Mouse (Mus musculus) limb, embryonic 12.5 days (tissue): ENCODE results near the gene Zfp385c. TPM values are rescaled to one million over a fixed set of nuclear protein-coding genes. Genes with fewer than 3 reads are reported as not detected.

ENCODE experiments used
- ATAC-seq: fragments of 200-750 bp; cut with Nextera tagmentation; 2 replicates; pipeline ENCODE4 v1.8.0; 2017; ENCODE audit warnings: low read depth, moderate TSS enrichment; ENCODE audit not compliant: insufficient number of reproducible peaks, insufficient read depth, low FRiP score, low TSS enrichment
- H3K27ac ChIP-seq: fragments of 300-500 bp; sonication (generic); 2 replicates; pipeline ENCODE4 v1.5.1; 2016; ENCODE audit warnings: mild to moderate bottlenecking, moderate library complexity
- H3K27me3 ChIP-seq: fragments of 300-500 bp; sonication (generic); 2 replicates; pipeline ENCODE4 v1.6.1; 2016; ENCODE audit warnings: mild to moderate bottlenecking, moderate library complexity
- H3K36me3 ChIP-seq: fragments of 300-500 bp; sonication (generic); 2 replicates; pipeline ENCODE4 v1.6.1; 2016; ENCODE audit warnings: mild to moderate bottlenecking, moderate library complexity
- H3K4me1 ChIP-seq: fragments of 300-500 bp; sonication (generic); replicated peaks from 2 replicates; pipeline ENCODE4 v1.6.1; 2016
- H3K4me2 ChIP-seq: fragments of 300-500 bp; sonication (generic); 2 replicates; pipeline ENCODE4 v1.6.1; 2016; ENCODE audit warnings: mild to moderate bottlenecking, moderate library complexity
- H3K4me3 ChIP-seq: fragments of 300-500 bp; sonication (generic); replicated peaks from 2 replicates; pipeline ENCODE4 v1.5.1; 2016; ENCODE audit warnings: mild to moderate bottlenecking
- H3K9ac ChIP-seq: fragments of 300-500 bp; sonication (generic); replicated peaks from 2 replicates; pipeline ENCODE4 v1.6.1; 2016; ENCODE audit warnings: mild to moderate bottlenecking, moderate library complexity
- H3K9me3 ChIP-seq: fragments of 300-500 bp; sonication (generic); 2 replicates; pipeline ENCODE4 v1.6.1; 2016; ENCODE audit warnings: mild to moderate bottlenecking, moderate library complexity
- whole genome bisulfite sequencing: fragments of 180-500 bp; shearing (Covaris S2); methylation state at CpG from one replicate; pipeline ENCODE4 v1.1.7; 2016; 5-methylcytosine and 5-hydroxymethylcytosine counted together
- polyA plus RNA-seq: library from polyadenylated mRNA; unstranded; fragments of >200 nt; fragmentation: Nextera tagmentation; extraction: Ambion mirVana; gene quantifications from 2 replicates; pipeline ENCODE4 v1.2.1, GENCODE M21; 2016

Zfp385c gene
- polyA plus RNA-seq, 1 experiment from 2014 or later = 0.70 TPM

GRCm38 (mm10) chr11:100703851-100704531 lies 11.7 kb upstream of the Zfp385c start, which contains the start of gene Dhx58:
Gene Dhx58 (minus strand): TSS chr11:100704271.
- Histone ChIP-seq H3K4me1 (peaks cover 13% of the 10 kb centered on the region; the same call in 1 of the 2 replicates), H3K27ac (no peak within 1 kb of the TSS), H3K27me3 (0 out of 2 replicates have a peak, but pooled peaks cover 7% of the 10 kb centered on the region), H3K9ac (no peak within 1 kb of the TSS), H3K4me3 (no peak within 1 kb of the TSS), H3K4me2 (no peak within 1 kb of the TSS), H3K9me3 (no peaks in the 10 kb centered on the region), H3K36me3 (peaks cover 48% of the 10 kb centered on the region)
- 68% methylated on average over 7 of the region's 7 CpGs for WGBS
- no peak for ATAC-seq

GRCm38 (mm10) chr11:100703366-100703765 lies 11.1 kb upstream of the Zfp385c start:
- H3K4me3 ChIP-seq = no peak overlapping the region
- no peaks in the 10 kb centered on the region for H3K9me3 ChIP-seq
- no peak overlapping the region for H3K9ac ChIP-seq
- 0 out of 2 replicates have a peak, but pooled peaks cover 7% of the 10 kb centered on the region for H3K27me3 ChIP-seq
- ATAC-seq = no peak
- H3K4me2 ChIP-seq = no peak overlapping the region
- H3K36me3 ChIP-seq = peaks cover 42% of the 10 kb centered on the region
- H3K27ac ChIP-seq = no peak overlapping the region
- peaks cover 13% of the 10 kb centered on the region; the same call in 1 of the 2 replicates for H3K4me1 ChIP-seq
- 71% methylated on average over 11 of the region's 11 CpGs for WGBS

DNA sequence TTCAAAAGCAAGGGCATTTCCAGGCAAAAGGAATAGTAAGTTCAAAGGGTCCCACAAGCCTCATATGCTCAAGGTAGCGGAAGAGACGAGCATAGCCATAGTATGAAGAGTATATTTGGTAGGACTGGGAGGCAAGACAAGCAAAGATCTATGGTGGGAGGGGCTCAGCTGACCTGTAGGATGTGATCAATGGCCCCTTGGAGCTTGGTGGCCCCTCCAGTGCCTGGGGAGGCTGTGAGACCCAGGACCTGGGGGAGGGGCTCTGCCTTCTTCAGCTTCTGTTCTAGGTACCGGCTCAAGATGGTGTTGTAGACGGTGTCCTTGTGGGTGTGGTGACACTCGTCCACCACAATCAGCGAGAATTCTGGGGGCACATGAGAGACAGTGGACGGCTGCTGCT lies 10.7 kb upstream of the Zfp385c start:
- Histone ChIP-seq H3K9me3 (no peaks in the 10 kb centered on the region), H3K4me3 (0 out of 2 replicates have a peak overlapping the region, but pooled peaks have one; percentile 12), H3K36me3 (peaks cover 37% of the 10 kb centered on the region), H3K4me2 (peak overlapping the region; percentile 43), H3K27ac (no peak overlapping the region), H3K4me1 (peaks cover 13% of the 10 kb centered on the region; the same call in 1 of the 2 replicates), H3K9ac (no peak overlapping the region), H3K27me3 (0 out of 2 replicates have a peak, but pooled peaks cover 7% of the 10 kb centered on the region)
- WGBS = 46% methylated on average over 7 of the region's 7 CpGs
- ATAC-seq = no peak

DNA sequence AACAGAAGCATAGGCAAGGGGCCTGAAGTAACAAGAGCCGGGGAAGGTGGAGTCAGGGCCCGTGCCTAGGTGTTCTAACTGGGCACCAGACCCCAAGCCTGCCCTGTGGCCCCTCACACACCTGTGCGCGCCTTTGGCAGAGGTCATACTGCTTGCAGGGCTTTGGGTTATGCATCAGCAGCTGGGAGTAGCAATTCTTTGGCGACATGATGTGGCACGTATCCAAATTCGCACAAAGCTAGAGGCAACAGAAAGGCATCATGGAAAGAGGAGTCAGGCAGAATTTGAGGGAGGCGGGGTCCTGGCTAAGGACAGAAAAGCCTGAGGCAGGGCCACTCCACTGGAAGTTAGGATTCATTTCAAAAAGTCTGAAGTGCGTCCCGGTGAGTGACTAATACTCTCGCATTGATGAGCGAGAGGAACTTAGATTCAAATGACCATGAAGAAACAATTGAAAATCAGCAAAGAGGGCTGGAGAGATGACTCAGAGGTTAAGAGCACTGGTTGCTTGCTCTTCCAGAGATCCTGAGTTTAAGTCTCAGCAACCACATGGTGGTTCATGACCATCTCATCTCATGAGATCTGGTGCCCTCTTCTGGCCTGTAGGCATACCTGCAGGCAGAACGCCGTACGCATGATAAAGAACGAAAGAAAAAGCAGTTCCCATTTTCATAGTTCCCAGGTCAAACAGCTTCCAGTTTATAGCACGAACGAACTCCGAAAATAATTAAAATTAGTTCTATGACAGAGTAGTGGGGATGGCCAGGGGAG lies 10.0 kb upstream of the Zfp385c start:
- peak overlapping the region; percentile 43 for H3K4me2 ChIP-seq
- no peak overlapping the region for H3K27ac ChIP-seq
- peaks cover 31% of the 10 kb centered on the region for H3K36me3 ChIP-seq
- H3K4me1 ChIP-seq = peaks cover 13% of the 10 kb centered on the region; the same call in 1 of the 2 replicates
- 0 out of 2 replicates have a peak, but pooled peaks cover 7% of the 10 kb centered on the region for H3K27me3 ChIP-seq
- 0 out of 2 replicates have a peak overlapping the region, but pooled peaks have one; percentile 12 for H3K4me3 ChIP-seq
- ATAC-seq = no peak
- 36% methylated on average over 19 of the region's 19 CpGs for WGBS
- H3K9me3 ChIP-seq = no peaks in the 10 kb centered on the region
- no peak overlapping the region for H3K9ac ChIP-seq

- H3K27ac ChIP-seq = no peak overlapping the region
- peaks cover 13% of the 10 kb centered on the region; the same call in 1 of the 2 replicates for H3K4me1 ChIP-seq
- H3K9ac ChIP-seq = no peak overlapping the region; the same call in 1 of the 2 replicates
- peak overlapping the region; percentile 54 for H3K4me2 ChIP-seq
- H3K36me3 ChIP-seq = peaks cover 21% of the 10 kb centered on the region
- H3K4me3 ChIP-seq = peak overlapping the region; percentile 28
- ATAC-seq = no peak
- 3% methylated on average over 14 of the region's 14 CpGs for WGBS
- 0 out of 2 replicates have a peak, but pooled peaks cover 7% of the 10 kb centered on the region for H3K27me3 ChIP-seq
- no peaks in the 10 kb centered on the region for H3K9me3 ChIP-seq
Observed at GRCm38 (mm10) chr11:100701301-100701700, 9.0 kb upstream of the Zfp385c start.

DNA sequence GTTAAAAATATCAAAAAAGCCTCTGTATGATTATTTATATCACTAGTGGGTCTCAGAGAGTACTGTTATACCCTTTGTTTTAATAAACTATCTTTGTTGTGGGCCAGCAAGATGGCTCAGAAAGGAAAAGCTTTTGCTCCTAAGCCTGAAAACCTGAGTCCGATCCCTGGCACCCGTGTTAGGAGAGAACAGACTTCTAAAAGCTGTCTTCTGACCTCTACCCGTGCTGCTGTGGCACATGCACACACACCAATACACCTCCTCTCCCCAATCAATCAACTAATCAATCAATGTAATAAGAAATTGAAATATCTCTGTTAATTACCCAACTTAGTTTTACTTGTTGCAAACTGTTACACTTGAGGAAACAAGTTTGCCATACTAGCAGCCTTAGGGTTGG lies 8.5 kb upstream of the Zfp385c start:
- no peaks in the 10 kb centered on the region for H3K9me3 ChIP-seq
- no peak overlapping the region for H3K4me3 ChIP-seq
- no peak for ATAC-seq
- H3K4me1 ChIP-seq = peaks cover 13% of the 10 kb centered on the region; the same call in 1 of the 2 replicates
- peak overlapping the region; percentile 54 for H3K4me2 ChIP-seq
- 73% methylated on average over 3 of the region's 3 CpGs for WGBS
- no peak overlapping the region for H3K27ac ChIP-seq
- H3K9ac ChIP-seq = no peak overlapping the region
- H3K27me3 ChIP-seq = 0 out of 2 replicates have a peak, but pooled peaks cover 7% of the 10 kb centered on the region
- peaks cover 15% of the 10 kb centered on the region for H3K36me3 ChIP-seq

- Histone ChIP-seq H3K27me3 (peaks cover 11% of the 10 kb centered on the region), H3K9me3 (no peaks in the 10 kb centered on the region), H3K36me3 (no peaks in the 10 kb centered on the region), H3K27ac (no peak overlapping the region), H3K4me2 (no peak overlapping the region), H3K9ac (no peak overlapping the region), H3K4me1 (peaks cover 15% of the 10 kb centered on the region; the same call in 1 of the 2 replicates), H3K4me3 (no peak overlapping the region)
- 73% methylated on average over 7 of the region's 7 CpGs for WGBS
- ATAC-seq = no peak
Observed at GRCm38 (mm10) chr11:100697921-100698320, 5.7 kb upstream of the Zfp385c start.

- no peak overlapping the region for H3K4me3 ChIP-seq
- peaks cover 14% of the 10 kb centered on the region for H3K4me1 ChIP-seq
- no peak overlapping the region for H3K9ac ChIP-seq
- peaks cover 34% of the 10 kb centered on the region for H3K27me3 ChIP-seq
- ATAC-seq = no peak
- no peak overlapping the region for H3K27ac ChIP-seq
- no peaks in the 10 kb centered on the region for H3K9me3 ChIP-seq
- H3K36me3 ChIP-seq = no peaks in the 10 kb centered on the region
- no peak overlapping the region for H3K4me2 ChIP-seq
- WGBS = 42% methylated on average over 5 of the region's 5 CpGs
Observed at GRCm38 (mm10) chr11:100694926-100695325, 2.7 kb upstream of the Zfp385c start.

DNA sequence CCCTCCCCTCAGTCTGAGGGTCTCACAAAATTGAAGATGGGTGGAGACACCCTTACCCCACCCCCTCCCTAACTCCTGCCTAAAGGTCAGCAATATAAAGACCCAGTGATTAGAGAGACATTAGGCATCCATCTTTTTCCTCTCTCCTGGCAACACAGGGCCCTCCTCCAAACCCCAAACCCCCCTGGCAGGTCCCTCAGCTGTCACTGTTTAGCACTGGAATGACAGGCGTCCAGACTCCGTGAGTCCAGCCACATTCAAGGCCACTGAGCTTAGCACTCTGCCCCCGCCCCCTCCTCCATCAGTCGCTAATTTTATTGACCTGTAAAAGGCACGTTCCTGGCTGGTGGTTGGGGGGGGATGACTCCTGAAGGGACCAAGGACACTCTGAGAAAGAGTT lies 899 bp upstream of the Zfp385c start:
- Histone ChIP-seq H3K4me1 (peaks cover 14% of the 10 kb centered on the region), H3K27me3 (peaks cover 39% of the 10 kb centered on the region), H3K4me2 (no peak overlapping the region), H3K27ac (no peak overlapping the region), H3K36me3 (no peaks in the 10 kb centered on the region), H3K4me3 (no peak overlapping the region), H3K9me3 (no peaks in the 10 kb centered on the region), H3K9ac (no peak overlapping the region)
- WGBS = 11% methylated on average over 5 of the region's 5 CpGs
- ATAC-seq = no peak

DNA sequence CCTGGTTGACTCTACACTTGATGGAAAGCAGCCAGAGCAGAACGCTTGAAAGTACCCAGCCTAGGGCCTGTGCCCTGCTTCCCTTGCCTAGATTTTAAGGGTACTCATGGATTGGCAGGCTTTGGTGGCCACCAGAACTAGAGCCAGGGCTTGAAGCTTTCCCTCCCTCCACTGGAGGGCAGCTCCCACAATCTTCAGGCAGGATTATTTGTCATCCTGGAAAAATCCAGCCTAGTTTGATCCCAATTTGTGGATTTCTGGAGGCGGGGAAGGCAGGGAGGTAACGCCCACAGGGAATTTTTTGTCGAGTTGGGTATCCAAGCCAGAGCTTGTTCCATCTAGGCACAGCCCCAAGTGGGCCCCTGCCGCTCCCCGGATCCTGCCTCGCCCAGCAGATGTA lies 1.9 kb downstream of the Zfp385c start:
- peaks cover 39% of the 10 kb centered on the region for H3K27me3 ChIP-seq
- no peak overlapping the region for H3K27ac ChIP-seq
- H3K9ac ChIP-seq = no peak overlapping the region
- no peak for ATAC-seq
- no peak overlapping the region for H3K4me3 ChIP-seq
- no peaks in the 10 kb centered on the region for H3K9me3 ChIP-seq
- peaks cover 14% of the 10 kb centered on the region for H3K4me1 ChIP-seq
- H3K4me2 ChIP-seq = no peak overlapping the region
- H3K36me3 ChIP-seq = no peaks in the 10 kb centered on the region
- WGBS = 73% methylated on average over 7 of the region's 7 CpGs

GRCm38 (mm10) chr11:100688443-100688842 lies 3.8 kb downstream of the Zfp385c start:
- no peak overlapping the region for H3K27ac ChIP-seq
- no peak overlapping the region for H3K4me2 ChIP-seq
- no peak overlapping the region for H3K9ac ChIP-seq
- no peak for ATAC-seq
- peaks cover 14% of the 10 kb centered on the region for H3K4me1 ChIP-seq
- H3K27me3 ChIP-seq = peaks cover 39% of the 10 kb centered on the region
- no peaks in the 10 kb centered on the region for H3K36me3 ChIP-seq
- no peaks in the 10 kb centered on the region for H3K9me3 ChIP-seq
- no peak overlapping the region for H3K4me3 ChIP-seq
- WGBS = 80% methylated on average over 4 of the region's 4 CpGs
